Mouse (Mus musculus): ENCODE results near the gene Acot11. TPM values are rescaled to one million over a fixed set of nuclear protein-coding genes. Genes with fewer than 3 reads are reported as not detected.
"Not testable (repeated sequence)": the region's sequence is repeated elsewhere in the genome, so short reads cannot be mapped to it uniquely, and the experiment has no call there.

Gene Acot11
- polyA plus RNA-seq, 1 experiment from 2014 or later: 5.0 TPM

DNA sequence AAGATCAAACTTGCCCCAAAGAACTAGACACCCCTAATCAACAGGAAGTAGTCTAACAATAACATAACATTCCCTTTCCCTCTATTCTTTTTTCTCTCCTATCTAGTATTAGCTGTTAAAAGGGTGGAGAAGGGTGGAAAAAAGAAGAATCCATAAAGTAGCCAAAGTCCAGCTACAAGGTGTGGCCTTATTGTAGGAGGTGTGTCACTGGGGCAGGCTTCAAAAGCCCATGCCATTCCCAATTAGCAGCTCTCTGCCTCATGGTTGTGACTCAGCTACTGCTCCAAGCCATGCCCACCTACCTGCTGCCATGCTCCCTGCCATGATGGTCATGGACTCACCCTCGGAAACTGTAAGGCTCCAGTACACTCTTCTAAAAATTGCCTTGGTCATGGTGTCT is 32.2 kb downstream of the Acot11 start:
- Histone ChIP-seq H3K36me3 (0 out of 2 replicates have a peak, but pooled peaks cover 13% of the 10 kb centered on the region), H3K27ac (no peak overlapping the region), H3K9ac (no peak overlapping the region), H3K27me3 (no peaks in the 10 kb centered on the region), H3K4me1 (replicated peaks) (no peaks in the 10 kb centered on the region), H3K9me3 (replicated peaks) (no peaks in the 10 kb centered on the region), H3K4me3 (replicated peaks) (no peak overlapping the region), H3K4me2 (no peak overlapping the region)
- ATAC-seq (ENCODE audit: low read depth) (no peak), DNase-seq (no peak)
- 76% methylated on average over 1 of the region's 1 CpGs for WGBS (ENCODE audit: insufficient replicate concordance)

DNA sequence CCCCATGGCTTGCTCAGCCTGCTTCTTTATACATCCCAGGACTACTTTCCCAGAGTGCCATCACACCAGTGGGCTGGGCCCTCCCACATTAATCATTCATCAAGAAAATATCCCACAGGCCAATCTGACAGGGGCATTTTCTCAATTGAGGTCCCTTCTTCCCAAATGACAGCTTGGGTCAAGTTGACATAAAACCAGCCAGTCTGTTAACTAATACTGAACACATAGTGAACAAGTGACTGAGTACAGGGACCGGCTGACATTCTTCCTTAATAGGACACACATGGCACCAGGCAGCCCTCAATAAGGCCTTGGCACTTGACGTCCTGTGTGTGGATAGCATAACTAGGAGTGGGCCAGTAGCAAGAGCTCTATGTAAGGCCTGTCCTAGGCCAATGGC is 35.5 kb downstream of the Acot11 start:
- ATAC-seq (ENCODE audit: low read depth) (no peak), DNase-seq (no peak)
- no peak overlapping the region for H3K9ac ChIP-seq
- no peaks in the 10 kb centered on the region for H3K9me3 ChIP-seq (replicated peaks)
- WGBS (ENCODE audit: insufficient replicate concordance): 72% methylated on average over 2 of the region's 2 CpGs
- H3K27me3 ChIP-seq: no peaks in the 10 kb centered on the region
- H3K4me3 ChIP-seq (replicated peaks): no peak overlapping the region
- 0 out of 2 replicates have a peak, but pooled peaks cover 13% of the 10 kb centered on the region for H3K36me3 ChIP-seq
- no peaks in the 10 kb centered on the region for H3K4me1 ChIP-seq (replicated peaks)
- no peak overlapping the region for H3K4me2 ChIP-seq
- H3K27ac ChIP-seq: no peak overlapping the region

DNA sequence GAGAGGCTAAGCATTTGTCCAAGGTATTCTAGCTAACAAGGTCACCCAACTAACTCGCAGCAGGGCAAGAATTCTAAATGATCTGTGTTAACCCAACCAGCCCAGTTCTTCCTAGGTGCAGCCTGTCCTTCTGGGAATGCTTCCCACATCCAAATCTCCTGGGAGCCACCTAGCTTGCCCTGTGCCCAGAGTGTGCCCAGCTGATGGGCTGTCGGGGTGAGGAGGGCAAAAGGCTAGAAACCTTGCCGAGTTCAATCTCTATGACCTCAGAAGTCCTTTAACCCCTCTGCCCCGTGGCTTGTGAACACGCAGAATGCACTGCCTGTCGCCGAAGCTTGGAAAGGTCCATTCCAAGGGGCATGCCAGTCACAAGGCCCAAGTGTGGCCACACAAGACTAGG is 40.6 kb downstream of the Acot11 start:
- Histone ChIP-seq H3K9me3 (replicated peaks) (no peaks in the 10 kb centered on the region), H3K27ac (no peak overlapping the region), H3K4me3 (replicated peaks) (no peak overlapping the region), H3K4me1 (replicated peaks) (no peaks in the 10 kb centered on the region), H3K4me2 (no peak overlapping the region), H3K36me3 (0 out of 2 replicates have a peak, but pooled peaks cover 8% of the 10 kb centered on the region), H3K27me3 (no peaks in the 10 kb centered on the region), H3K9ac (no peak overlapping the region)
- 81% methylated on average over 7 of the region's 7 CpGs for WGBS (ENCODE audit: insufficient replicate concordance)
- DNase-seq (no peak), ATAC-seq (ENCODE audit: low read depth) (no peak)

DNA sequence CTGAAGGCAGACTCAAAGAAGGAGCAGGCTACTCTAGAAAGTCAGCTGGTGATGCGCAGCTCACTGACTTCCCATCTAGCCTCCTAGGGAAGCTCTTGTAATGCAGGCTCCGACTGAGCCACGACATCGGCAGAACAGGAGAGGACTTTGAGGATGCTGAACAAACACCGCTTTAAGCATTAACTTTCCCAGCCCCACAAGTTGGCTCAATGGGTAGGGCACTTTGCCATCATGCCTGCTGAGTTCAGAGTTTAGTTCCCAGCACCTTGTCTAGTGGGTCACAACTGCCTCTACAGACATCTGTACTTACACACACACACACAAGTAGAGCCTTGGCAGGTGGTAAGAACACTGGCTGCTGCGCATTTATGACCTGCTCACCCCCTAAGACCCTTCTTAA is 53.1 kb downstream of the Acot11 start:
- ATAC-seq (ENCODE audit: low read depth) (no peak), DNase-seq (no peak)
- Histone ChIP-seq H3K9ac (no peak overlapping the region), H3K27ac (no peak overlapping the region), H3K36me3 (peaks cover 37% of the 10 kb centered on the region), H3K4me1 (replicated peaks) (peaks cover 5% of the 10 kb centered on the region; the same call in 1 of the 2 replicates), H3K9me3 (replicated peaks) (no peaks in the 10 kb centered on the region), H3K4me2 (no peak overlapping the region), H3K27me3 (no peaks in the 10 kb centered on the region), H3K4me3 (replicated peaks) (no peak overlapping the region)
- 84% methylated on average over 6 of the region's 6 CpGs for WGBS (ENCODE audit: insufficient replicate concordance)

DNA sequence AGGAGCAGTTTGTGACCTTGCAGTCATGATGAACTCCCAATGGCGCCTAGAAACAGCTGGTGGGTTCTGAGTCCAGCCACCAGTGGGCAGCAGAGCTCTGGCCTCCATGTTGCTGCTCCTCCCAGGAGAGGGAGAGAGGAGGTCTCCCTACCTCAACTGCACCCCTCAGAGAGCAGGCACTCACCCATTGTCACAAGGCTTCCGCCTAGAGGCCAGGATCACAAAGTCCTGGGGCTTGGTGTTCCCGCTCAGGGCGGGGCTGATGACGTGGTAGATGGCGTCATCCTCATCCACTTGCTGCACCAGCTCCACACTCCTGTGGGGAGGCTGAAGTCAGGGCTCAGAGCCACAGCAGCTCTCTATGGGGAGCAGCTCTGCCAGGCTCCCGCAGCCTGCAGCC is 55.1 kb downstream of the Acot11 start:
- peak; percentile 46 for ATAC-seq (ENCODE audit: low read depth)
- H3K27me3 ChIP-seq: no peaks in the 10 kb centered on the region
- no peak overlapping the region for H3K4me2 ChIP-seq
- peaks cover 5% of the 10 kb centered on the region; the same call in 1 of the 2 replicates for H3K4me1 ChIP-seq (replicated peaks)
- DNase-seq: peak; percentile 33
- no peak overlapping the region for H3K4me3 ChIP-seq (replicated peaks)
- no peak overlapping the region for H3K9ac ChIP-seq
- H3K9me3 ChIP-seq (replicated peaks): no peaks in the 10 kb centered on the region
- H3K27ac ChIP-seq: no peak overlapping the region
- H3K36me3 ChIP-seq: peaks cover 26% of the 10 kb centered on the region
- 25% methylated on average over 7 of the region's 7 CpGs for WGBS (ENCODE audit: insufficient replicate concordance)

DNA sequence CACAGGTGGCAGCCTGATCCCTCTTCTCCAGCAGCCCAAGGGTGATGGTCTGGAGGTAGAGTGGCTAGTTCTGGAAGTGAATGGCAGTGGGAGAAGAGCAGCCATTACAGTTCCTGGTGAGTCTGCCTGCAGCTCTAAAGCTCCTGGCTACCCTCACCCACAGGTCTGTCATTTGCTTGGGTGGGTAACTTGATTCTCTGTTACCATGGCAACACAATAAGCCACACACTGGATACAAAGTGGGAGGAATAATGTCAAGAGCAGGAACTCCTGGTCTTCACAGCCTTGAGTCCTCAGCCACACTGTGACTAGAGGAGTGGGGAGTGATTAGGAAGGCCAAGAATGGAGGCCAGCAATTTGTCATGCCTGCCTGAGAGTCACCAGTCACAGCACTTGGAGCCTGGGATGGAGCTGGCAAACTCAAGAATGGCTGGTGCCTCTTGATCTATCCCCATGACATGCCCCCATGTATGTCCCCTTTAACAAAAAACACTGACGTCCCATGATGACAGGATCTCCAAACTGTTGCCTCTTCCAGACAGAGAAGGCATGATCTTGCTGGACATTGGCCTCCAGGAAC is 57.7 kb downstream of the Acot11 start:
- no peaks in the 10 kb centered on the region for H3K27me3 ChIP-seq
- H3K4me3 ChIP-seq (replicated peaks): no peak overlapping the region
- no peak overlapping the region for H3K27ac ChIP-seq
- H3K4me2 ChIP-seq: no peak overlapping the region
- no peak overlapping the region for H3K9ac ChIP-seq
- no peak for DNase-seq
- H3K36me3 ChIP-seq: peaks cover 21% of the 10 kb centered on the region
- peaks cover 5% of the 10 kb centered on the region; the same call in 1 of the 2 replicates for H3K4me1 ChIP-seq (replicated peaks)
- ATAC-seq (ENCODE audit: low read depth): no peak
- H3K9me3 ChIP-seq (replicated peaks): no peaks in the 10 kb centered on the region
- WGBS (ENCODE audit: insufficient replicate concordance): 77% methylated on average over 1 of the region's 1 CpGs

DNA sequence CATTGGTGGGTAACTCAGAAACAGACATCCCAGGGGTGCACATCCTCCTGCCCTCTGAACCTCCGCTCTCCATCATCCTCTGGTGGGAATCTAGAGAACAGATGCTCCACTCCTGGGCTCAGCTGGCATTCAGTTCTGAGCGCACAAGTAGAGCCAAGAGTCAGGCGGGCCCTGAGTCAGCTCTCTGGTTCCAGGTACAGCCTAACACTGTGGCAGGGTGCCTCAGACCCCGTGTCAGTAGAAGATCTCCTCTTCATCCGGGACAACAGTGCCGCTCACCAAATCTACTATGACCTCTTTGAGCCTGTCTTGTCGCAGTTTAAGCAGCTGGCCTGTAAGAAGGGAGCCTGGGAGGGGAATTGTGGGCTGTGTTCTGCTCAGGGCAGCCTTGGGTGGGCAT is 58.9 kb downstream of the Acot11 start:
- Histone ChIP-seq H3K27me3 (no peaks in the 10 kb centered on the region), H3K9me3 (replicated peaks) (no peaks in the 10 kb centered on the region), H3K27ac (no peak overlapping the region), H3K4me1 (replicated peaks) (peaks cover 5% of the 10 kb centered on the region; the same call in 1 of the 2 replicates), H3K9ac (no peak overlapping the region), H3K36me3 (peaks cover 21% of the 10 kb centered on the region), H3K4me2 (no peak overlapping the region), H3K4me3 (replicated peaks) (no peak overlapping the region)
- ATAC-seq (ENCODE audit: low read depth) (no peak), DNase-seq (no peak)
- 72% methylated on average over 7 of the region's 7 CpGs for WGBS (ENCODE audit: insufficient replicate concordance)

DNA sequence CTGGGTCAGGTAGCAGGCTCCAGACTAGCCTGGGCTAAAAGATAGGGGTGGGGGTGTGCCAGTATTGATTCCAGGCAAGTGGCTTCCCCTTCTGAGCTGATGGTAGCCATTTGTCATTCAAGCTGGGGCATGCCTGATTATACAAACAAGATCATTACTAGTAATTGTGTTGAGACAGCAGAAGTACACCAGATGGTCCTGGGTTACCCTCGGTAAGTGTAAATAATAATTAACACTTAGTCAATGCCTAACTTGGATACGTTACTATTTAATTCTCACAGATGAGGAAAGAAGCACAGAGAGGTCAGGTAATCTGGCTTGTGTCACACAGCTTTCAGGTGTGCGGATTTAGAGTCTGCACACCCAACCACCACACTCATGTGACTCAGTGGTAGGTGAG is 66.9 kb downstream of the Acot11 start:
- ATAC-seq (ENCODE audit: low read depth) (no peak), DNase-seq (no peak)
- Histone ChIP-seq H3K4me2 (no peak overlapping the region), H3K36me3 (no peaks in the 10 kb centered on the region), H3K27ac (no peak overlapping the region), H3K9me3 (replicated peaks) (no peaks in the 10 kb centered on the region), H3K4me1 (replicated peaks) (no peaks in the 10 kb centered on the region), H3K9ac (no peak overlapping the region), H3K27me3 (no peaks in the 10 kb centered on the region), H3K4me3 (replicated peaks) (no peak overlapping the region)
- WGBS (ENCODE audit: insufficient replicate concordance): 66% methylated on average over 3 of the region's 3 CpGs

DNA sequence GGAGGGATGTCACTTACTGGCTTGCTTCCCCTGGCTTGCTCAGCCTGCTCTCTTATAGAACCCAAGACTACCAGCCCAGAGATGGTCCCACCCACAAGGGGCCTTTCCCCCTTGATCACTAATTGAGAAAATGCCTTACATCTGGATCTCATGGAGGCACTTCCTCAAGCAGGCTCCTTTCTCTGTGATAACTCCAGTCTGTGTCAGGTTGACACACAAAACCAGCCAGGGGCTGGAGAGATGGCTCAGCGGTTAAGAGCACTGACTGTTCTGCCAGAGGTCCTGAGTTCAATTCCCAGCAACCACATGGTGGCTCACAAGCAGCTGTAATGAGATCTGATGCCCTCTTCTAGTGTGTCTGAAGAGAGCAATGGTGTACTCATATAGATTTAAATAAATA is 67.9 kb downstream of the Acot11 start:
- not testable (repeated sequence) for H3K9me3 ChIP-seq (replicated peaks); H3K36me3 ChIP-seq; DNase-seq; H3K27ac ChIP-seq; H3K4me3 ChIP-seq (replicated peaks); H3K27me3 ChIP-seq; ATAC-seq (ENCODE audit: low read depth); H3K4me1 ChIP-seq (replicated peaks); H3K4me2 ChIP-seq; H3K9ac ChIP-seq
- WGBS (ENCODE audit: insufficient replicate concordance): 86% methylated on average over 1 of the region's 1 CpGs

DNA sequence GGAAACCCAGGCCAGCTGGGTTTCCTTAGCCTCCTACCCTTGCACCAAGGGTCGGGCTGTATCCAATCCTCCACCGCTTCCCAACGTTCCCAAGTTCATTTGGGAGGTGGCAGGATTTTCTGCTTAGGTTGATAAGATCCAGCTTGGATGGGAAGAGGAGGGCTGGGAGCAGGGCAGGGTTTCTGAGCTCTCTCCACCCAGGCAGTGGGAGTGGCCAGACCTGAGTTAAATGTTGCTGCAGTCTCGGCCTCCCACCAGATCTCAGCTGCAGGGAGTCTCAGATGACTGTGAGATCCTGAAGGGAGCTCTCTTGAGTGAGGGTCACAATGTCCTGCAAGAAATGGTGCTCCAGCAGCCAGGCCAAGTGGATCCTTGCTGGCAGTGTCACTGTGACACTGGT is 71.2 kb downstream of the Acot11 start, which contains the start of gene Fam151a:
Gene Fam151a, plus strand, starts transcription at position 254 of the 400 bp plus-strand sequence.
- ATAC-seq (ENCODE audit: low read depth): no peak
- 49% methylated on average over 4 of the region's 4 CpGs for WGBS (ENCODE audit: insufficient replicate concordance)

DNA sequence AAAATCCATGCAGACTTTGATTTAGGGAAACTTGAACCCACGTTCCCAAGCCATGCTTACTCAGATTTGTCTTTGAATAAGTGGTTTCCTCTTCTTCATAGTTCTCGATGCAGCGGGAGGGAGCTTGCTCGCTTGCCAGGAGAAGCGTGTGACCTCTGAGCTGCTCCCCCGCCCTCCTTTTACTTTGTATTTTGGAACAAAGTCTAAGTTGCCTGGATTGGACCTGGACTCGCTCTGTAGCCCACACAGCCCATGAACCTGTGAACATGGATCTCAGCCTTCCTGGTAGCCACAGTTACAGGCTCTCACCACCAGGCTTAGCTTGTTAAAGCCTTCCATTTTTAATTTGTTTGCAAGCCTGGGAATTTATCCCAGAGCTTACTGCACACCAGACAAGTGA is 74.0 kb downstream of the Acot11 start, which contains the start of gene Mroh7:
Gene Mroh7, minus strand, starts transcription at position 112 of the 400 bp plus-strand sequence.
- H3K27me3 ChIP-seq: no peaks in the 10 kb centered on the region
- no peaks in the 10 kb centered on the region for H3K36me3 ChIP-seq
- ATAC-seq (ENCODE audit: low read depth): no peak
- no peaks in the 10 kb centered on the region for H3K9me3 ChIP-seq (replicated peaks)
- H3K4me1 ChIP-seq (replicated peaks): no peaks in the 10 kb centered on the region
- H3K4me2 ChIP-seq: no peak within 1 kb of the TSS
- no peak for DNase-seq
- H3K27ac ChIP-seq: no peak within 1 kb of the TSS
- no peak within 1 kb of the TSS for H3K4me3 ChIP-seq (replicated peaks)
- WGBS (ENCODE audit: insufficient replicate concordance): 65% methylated on average over 7 of the region's 7 CpGs
- no peak within 1 kb of the TSS for H3K9ac ChIP-seq

More for the DNA sequence above, 71.2 kb downstream of the Acot11 start, which contains the start of gene Fam151a:
- no peaks in the 10 kb centered on the region for H3K27me3 ChIP-seq
- no peaks in the 10 kb centered on the region for H3K36me3 ChIP-seq
- H3K9ac ChIP-seq: no peak within 1 kb of the TSS
- no peak within 1 kb of the TSS for H3K4me3 ChIP-seq (replicated peaks)
- DNase-seq: no peak
- H3K27ac ChIP-seq: no peak within 1 kb of the TSS
- no peak within 1 kb of the TSS for H3K4me2 ChIP-seq
- H3K4me1 ChIP-seq (replicated peaks): no peaks in the 10 kb centered on the region
- no peaks in the 10 kb centered on the region for H3K9me3 ChIP-seq (replicated peaks)

DNA sequence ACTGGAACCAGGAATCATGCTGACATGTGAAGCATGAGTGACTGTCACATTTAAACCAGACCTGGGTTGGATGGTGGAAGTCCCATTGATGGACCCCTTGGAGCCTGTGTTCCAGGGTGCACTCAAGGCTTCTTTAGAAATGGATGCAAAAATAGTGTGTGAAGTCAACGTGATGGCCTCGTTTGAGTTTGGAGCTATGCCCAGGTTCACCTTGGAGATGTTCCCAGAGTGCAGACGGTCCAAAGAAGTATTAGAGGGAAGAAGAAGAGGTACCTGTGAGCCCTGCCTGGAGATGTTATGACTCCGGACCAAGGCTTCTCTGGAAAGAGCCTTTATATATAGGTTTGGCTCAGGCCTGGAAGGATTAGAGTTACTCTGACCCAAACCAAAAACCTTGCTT is 84.2 kb downstream of the Acot11 start:
- H3K9ac ChIP-seq: no peak overlapping the region
- H3K27ac ChIP-seq: no peak overlapping the region
- no peak for DNase-seq
- WGBS (ENCODE audit: insufficient replicate concordance): 60% methylated on average over 4 of the region's 4 CpGs
- ATAC-seq (ENCODE audit: low read depth): no peak
- no peaks in the 10 kb centered on the region for H3K9me3 ChIP-seq (replicated peaks)
- H3K4me3 ChIP-seq (replicated peaks): no peak overlapping the region
- H3K4me2 ChIP-seq: no peak overlapping the region
- no peaks in the 10 kb centered on the region for H3K4me1 ChIP-seq (replicated peaks)
- 0 out of 2 replicates have a peak, but pooled peaks cover 3% of the 10 kb centered on the region for H3K27me3 ChIP-seq
- H3K36me3 ChIP-seq: no peaks in the 10 kb centered on the region
